Mouse (Mus musculus): ENCODE results near the gene Tfeb. TPM values are rescaled to one million over a fixed set of nuclear protein-coding genes. Genes with fewer than 3 reads are reported as not detected.

The Tfeb gene
- polyA plus RNA-seq, 1 experiment from 2014 or later = 11.7 TPM

DNA sequence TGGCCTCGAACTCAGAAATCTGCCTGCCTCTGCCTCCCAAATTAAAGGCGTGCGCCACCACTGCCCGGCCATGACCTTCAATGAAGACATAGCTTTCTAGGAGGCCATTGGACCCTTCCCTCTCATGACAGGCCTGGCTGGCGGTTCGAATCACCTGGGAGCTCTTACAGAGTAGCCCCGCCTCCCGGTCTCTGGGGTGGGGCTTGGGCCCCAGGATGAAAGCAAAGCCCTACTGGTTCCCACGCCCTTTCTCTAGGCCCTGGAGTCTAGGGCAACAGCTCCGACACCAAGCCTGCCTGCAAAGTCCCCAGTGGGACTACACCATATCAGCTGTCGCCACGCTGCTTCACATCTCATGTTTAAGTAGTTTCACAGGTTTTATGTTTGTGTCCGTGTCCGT, 7.3 kb downstream of the Tfeb start:
- Histone ChIP-seq H3K27ac (ENCODE audit: low read depth, low read length) (no peak overlapping the region), H3K36me3 (ENCODE audit: control insufficient read depth, insufficient read depth, low read length) (no peaks in the 10 kb centered on the region), H3K4me2 (replicated peaks; ENCODE audit: low read depth, low read length) (no peak overlapping the region), H3K27me3 (ENCODE audit: control insufficient read depth, insufficient read depth, low read length) (no peaks in the 10 kb centered on the region), H3K9ac (ENCODE audit: low read depth, low read length) (no peak overlapping the region), H3K4me1 (ENCODE audit: control insufficient read depth, insufficient read depth, low read length) (peaks cover 7% of the 10 kb centered on the region), H3K9me3 (ENCODE audit: control insufficient read depth, low read length) (no peaks in the 10 kb centered on the region; the same call in 1 of the 2 replicates), H3K4me3 (ENCODE audit: low read length) (no peak overlapping the region)
- WGBS = 92% methylated on average over 14 of the region's 14 CpGs
- no peak for ATAC-seq (ENCODE audit: low FRiP score, low TSS enrichment)

DNA sequence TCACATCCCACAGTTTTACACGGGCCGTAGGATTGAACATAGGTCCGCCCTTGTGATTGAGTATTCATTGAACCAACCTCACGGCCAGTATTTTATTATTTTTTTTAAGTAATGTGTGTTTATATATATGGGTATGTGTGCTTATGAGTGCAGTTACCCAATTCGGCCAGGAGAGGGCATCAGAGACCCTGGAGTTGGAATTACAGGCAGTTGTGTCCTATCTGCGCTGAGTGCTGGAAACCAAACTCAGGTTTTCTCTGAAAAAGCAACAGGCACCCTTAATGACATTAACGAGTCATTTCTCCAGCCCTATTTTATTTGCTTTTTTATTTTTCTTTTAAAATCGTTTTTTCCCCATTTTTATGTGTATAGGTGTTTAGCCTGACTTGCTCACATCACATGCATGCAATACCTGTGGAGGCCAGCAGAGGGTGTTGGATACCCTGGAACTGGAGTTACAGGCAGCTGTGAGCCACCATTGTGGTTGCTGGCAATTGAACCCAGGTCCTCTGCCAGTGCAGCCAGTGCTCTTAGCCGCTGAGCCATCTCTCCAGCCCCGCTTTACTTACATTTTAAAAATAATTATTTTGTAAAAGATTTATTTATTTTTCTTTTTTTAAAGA, 8.0 kb downstream of the Tfeb start:
- 87% methylated on average over 10 of the region's 10 CpGs for WGBS
- no peak overlapping the region for H3K27ac ChIP-seq (ENCODE audit: low read depth, low read length)
- ATAC-seq (ENCODE audit: low FRiP score, low TSS enrichment) = no peak
- no peaks in the 10 kb centered on the region for H3K27me3 ChIP-seq (ENCODE audit: control insufficient read depth, insufficient read depth, low read length)
- no peaks in the 10 kb centered on the region; the same call in 1 of the 2 replicates for H3K9me3 ChIP-seq (ENCODE audit: control insufficient read depth, low read length)
- H3K36me3 ChIP-seq (ENCODE audit: control insufficient read depth, insufficient read depth, low read length) = no peaks in the 10 kb centered on the region
- H3K4me3 ChIP-seq (ENCODE audit: low read length) = no peak overlapping the region
- H3K4me1 ChIP-seq (ENCODE audit: control insufficient read depth, insufficient read depth, low read length) = no peaks in the 10 kb centered on the region
- H3K4me2 ChIP-seq (replicated peaks; ENCODE audit: low read depth, low read length) = no peak overlapping the region
- no peak overlapping the region for H3K9ac ChIP-seq (ENCODE audit: low read depth, low read length)

- H3K4me3 ChIP-seq (ENCODE audit: low read length) = no peak overlapping the region
- H3K27me3 ChIP-seq (ENCODE audit: control insufficient read depth, insufficient read depth, low read length) = no peaks in the 10 kb centered on the region
- H3K9me3 ChIP-seq (ENCODE audit: control insufficient read depth, low read length) = no peaks in the 10 kb centered on the region; the same call in 1 of the 2 replicates
- H3K4me1 ChIP-seq (ENCODE audit: control insufficient read depth, insufficient read depth, low read length) = no peaks in the 10 kb centered on the region
- ATAC-seq (ENCODE audit: low FRiP score, low TSS enrichment) = peak; percentile 55; the same call in 1 of the 2 replicates
- no peak overlapping the region for H3K27ac ChIP-seq (ENCODE audit: low read depth, low read length)
- no peak overlapping the region for H3K9ac ChIP-seq (ENCODE audit: low read depth, low read length)
- WGBS = 57% methylated on average over 14 of the region's 14 CpGs
- H3K4me2 ChIP-seq (replicated peaks; ENCODE audit: low read depth, low read length) = no peak overlapping the region
- H3K36me3 ChIP-seq (ENCODE audit: control insufficient read depth, insufficient read depth, low read length) = no peaks in the 10 kb centered on the region
These were observed 12.1 kb downstream of the Tfeb start for GRCm38 (mm10) chr17:47748791-47749553.

DNA sequence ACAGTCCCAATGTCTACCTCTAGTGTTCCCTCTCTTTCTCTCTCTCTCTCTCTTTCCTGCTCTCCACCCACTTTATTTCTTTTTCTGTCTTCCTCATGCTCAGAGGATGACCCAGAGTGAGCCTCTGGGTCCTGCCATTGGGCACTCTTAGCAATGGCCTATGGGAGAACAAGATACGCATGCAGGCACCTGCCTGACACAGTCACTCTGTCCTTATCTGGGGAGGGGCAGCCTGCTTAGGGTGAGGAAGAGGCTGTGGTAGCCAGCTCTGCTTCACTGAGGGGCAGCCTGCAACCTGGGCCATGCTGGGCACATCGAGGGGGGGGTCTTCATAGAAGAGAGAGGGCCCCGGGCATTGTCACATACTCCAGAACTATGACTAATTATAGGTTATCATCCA, 12.8 kb downstream of the Tfeb start:
- Histone ChIP-seq H3K4me3 (ENCODE audit: low read length) (no peak overlapping the region), H3K4me2 (replicated peaks; ENCODE audit: low read depth, low read length) (no peak overlapping the region), H3K4me1 (ENCODE audit: control insufficient read depth, insufficient read depth, low read length) (no peaks in the 10 kb centered on the region), H3K9me3 (ENCODE audit: control insufficient read depth, low read length) (no peaks in the 10 kb centered on the region; the same call in 1 of the 2 replicates), H3K27me3 (ENCODE audit: control insufficient read depth, insufficient read depth, low read length) (no peaks in the 10 kb centered on the region), H3K36me3 (ENCODE audit: control insufficient read depth, insufficient read depth, low read length) (no peaks in the 10 kb centered on the region), H3K27ac (ENCODE audit: low read depth, low read length) (no peak overlapping the region), H3K9ac (ENCODE audit: low read depth, low read length) (no peak overlapping the region)
- 88% methylated on average over 3 of the region's 3 CpGs for WGBS
- no peak for ATAC-seq (ENCODE audit: low FRiP score, low TSS enrichment)

GRCm38 (mm10) chr17:47750101-47750500, 13.3 kb downstream of the Tfeb start:
- Histone ChIP-seq H3K4me3 (ENCODE audit: low read length) (no peak overlapping the region), H3K9me3 (ENCODE audit: control insufficient read depth, low read length) (no peaks in the 10 kb centered on the region; the same call in 1 of the 2 replicates), H3K36me3 (ENCODE audit: control insufficient read depth, insufficient read depth, low read length) (no peaks in the 10 kb centered on the region), H3K4me1 (ENCODE audit: control insufficient read depth, insufficient read depth, low read length) (no peaks in the 10 kb centered on the region), H3K4me2 (replicated peaks; ENCODE audit: low read depth, low read length) (no peak overlapping the region), H3K27ac (ENCODE audit: low read depth, low read length) (no peak overlapping the region), H3K27me3 (ENCODE audit: control insufficient read depth, insufficient read depth, low read length) (no peaks in the 10 kb centered on the region), H3K9ac (ENCODE audit: low read depth, low read length) (no peak overlapping the region)
- WGBS = 57% methylated on average over 6 of the region's 6 CpGs
- ATAC-seq (ENCODE audit: low FRiP score, low TSS enrichment) = no peak

GRCm38 (mm10) chr17:47751811-47752210, 15.0 kb downstream of the Tfeb start:
- no peaks in the 10 kb centered on the region for H3K27me3 ChIP-seq (ENCODE audit: control insufficient read depth, insufficient read depth, low read length)
- ATAC-seq (ENCODE audit: low FRiP score, low TSS enrichment) = no peak
- 73% methylated on average over 5 of the region's 5 CpGs for WGBS
- H3K27ac ChIP-seq (ENCODE audit: low read depth, low read length) = no peak overlapping the region
- no peak overlapping the region for H3K9ac ChIP-seq (ENCODE audit: low read depth, low read length)
- H3K4me1 ChIP-seq (ENCODE audit: control insufficient read depth, insufficient read depth, low read length) = 0 out of 2 replicates have a peak, but pooled peaks cover 3% of the 10 kb centered on the region
- H3K9me3 ChIP-seq (ENCODE audit: control insufficient read depth, low read length) = no peaks in the 10 kb centered on the region
- no peaks in the 10 kb centered on the region for H3K36me3 ChIP-seq (ENCODE audit: control insufficient read depth, insufficient read depth, low read length)
- H3K4me2 ChIP-seq (replicated peaks; ENCODE audit: low read depth, low read length) = no peak overlapping the region
- H3K4me3 ChIP-seq (ENCODE audit: low read length) = no peak overlapping the region

GRCm38 (mm10) chr17:47753130-47753775, 16.4 kb downstream of the Tfeb start:
- Histone ChIP-seq H3K4me2 (replicated peaks; ENCODE audit: low read depth, low read length) (no peak overlapping the region), H3K36me3 (ENCODE audit: control insufficient read depth, insufficient read depth, low read length) (no peaks in the 10 kb centered on the region), H3K27me3 (ENCODE audit: control insufficient read depth, insufficient read depth, low read length) (no peaks in the 10 kb centered on the region), H3K27ac (ENCODE audit: low read depth, low read length) (no peak overlapping the region), H3K4me3 (ENCODE audit: low read length) (no peak overlapping the region), H3K4me1 (ENCODE audit: control insufficient read depth, insufficient read depth, low read length) (0 out of 2 replicates have a peak, but pooled peaks cover 3% of the 10 kb centered on the region), H3K9me3 (ENCODE audit: control insufficient read depth, low read length) (no peaks in the 10 kb centered on the region), H3K9ac (ENCODE audit: low read depth, low read length) (no peak overlapping the region)
- 91% methylated on average over 8 of the region's 8 CpGs for WGBS
- no peak for ATAC-seq (ENCODE audit: low FRiP score, low TSS enrichment)

DNA sequence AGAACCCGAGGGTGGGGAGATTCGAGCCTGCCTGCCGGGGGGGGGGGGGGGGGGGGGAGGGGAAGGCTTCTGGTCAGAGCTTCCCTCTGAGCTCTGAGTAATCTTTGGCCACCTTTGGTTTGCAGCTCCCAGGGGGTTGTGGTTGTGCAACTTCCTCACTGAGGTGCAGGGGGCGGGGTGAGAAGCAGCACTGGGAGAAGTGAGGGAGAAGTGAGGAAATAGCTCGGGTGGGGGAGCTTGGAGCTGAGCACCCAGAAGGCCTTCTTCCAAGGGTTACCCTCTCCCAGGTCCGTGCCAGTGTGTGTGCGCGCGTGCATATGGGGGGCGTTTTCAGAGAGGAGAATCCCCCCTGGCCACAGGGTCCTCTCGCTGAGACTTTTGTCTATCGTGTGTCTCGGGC, 17.4 kb downstream of the Tfeb start:
- no peaks in the 10 kb centered on the region for H3K9me3 ChIP-seq (ENCODE audit: control insufficient read depth, low read length)
- H3K4me2 ChIP-seq (replicated peaks; ENCODE audit: low read depth, low read length) = no peak overlapping the region
- H3K36me3 ChIP-seq (ENCODE audit: control insufficient read depth, insufficient read depth, low read length) = no peaks in the 10 kb centered on the region
- H3K4me3 ChIP-seq (ENCODE audit: low read length) = no peak overlapping the region
- no peaks in the 10 kb centered on the region for H3K27me3 ChIP-seq (ENCODE audit: control insufficient read depth, insufficient read depth, low read length)
- no peak overlapping the region for H3K9ac ChIP-seq (ENCODE audit: low read depth, low read length)
- no peak overlapping the region for H3K27ac ChIP-seq (ENCODE audit: low read depth, low read length)
- ATAC-seq (ENCODE audit: low FRiP score, low TSS enrichment) = no peak
- H3K4me1 ChIP-seq (ENCODE audit: control insufficient read depth, insufficient read depth, low read length) = 0 out of 2 replicates have a peak, but pooled peaks cover 3% of the 10 kb centered on the region
- WGBS = 82% methylated on average over 11 of the region's 13 CpGs

GRCm38 (mm10) chr17:47756366-47756765, 19.5 kb downstream of the Tfeb start:
- Histone ChIP-seq H3K27me3 (ENCODE audit: control insufficient read depth, insufficient read depth, low read length) (no peaks in the 10 kb centered on the region), H3K4me3 (ENCODE audit: low read length) (no peak overlapping the region), H3K36me3 (ENCODE audit: control insufficient read depth, insufficient read depth, low read length) (no peaks in the 10 kb centered on the region), H3K9me3 (ENCODE audit: control insufficient read depth, low read length) (no peaks in the 10 kb centered on the region), H3K4me2 (replicated peaks; ENCODE audit: low read depth, low read length) (no peak overlapping the region), H3K4me1 (ENCODE audit: control insufficient read depth, insufficient read depth, low read length) (0 out of 2 replicates have a peak, but pooled peaks cover 3% of the 10 kb centered on the region), H3K9ac (ENCODE audit: low read depth, low read length) (no peak overlapping the region), H3K27ac (ENCODE audit: low read depth, low read length) (no peak overlapping the region)
- WGBS = 17% methylated on average over 6 of the region's 6 CpGs
- ATAC-seq (ENCODE audit: low FRiP score, low TSS enrichment) = no peak

All from kidney, embryonic 14.5 days (tissue).